Mouse (Mus musculus) midbrain, embryonic 15.5 days (tissue): Measurements from ENCODE around the gene Pde10a. TPM values are rescaled to one million over a fixed set of nuclear protein-coding genes. Genes with fewer than 3 reads are reported as not detected.

Source experiments
- ATAC-seq: fragments of 200-750 bp; cut with Nextera tagmentation; replicated peaks from 2 replicates; pipeline ENCODE4 v1.8.0; 2017; ENCODE audit warnings: moderate TSS enrichment
- H3K27ac ChIP-seq: fragments of 300-500 bp; sonication (generic); 2 replicates; pipeline ENCODE4 v1.5.1; 2015; ENCODE audit warnings: mild to moderate bottlenecking, inconsistent platforms
- H3K27me3 ChIP-seq: fragments of 300-500 bp; sonication (generic); replicated peaks from 2 replicates; pipeline ENCODE4 v1.6.1; 2015; ENCODE audit warnings: inconsistent platforms
- H3K36me3 ChIP-seq: fragments of 300-500 bp; sonication (generic); replicated peaks from 2 replicates; pipeline ENCODE4 v1.6.1; 2015; ENCODE audit warnings: inconsistent platforms
- H3K4me1 ChIP-seq: fragments of 300-500 bp; sonication (generic); 2 replicates; pipeline ENCODE4 v1.6.1; 2015; ENCODE audit warnings: inconsistent platforms
- H3K4me2 ChIP-seq: fragments of 300-500 bp; sonication (generic); 2 replicates; pipeline ENCODE4 v1.6.1; 2015; ENCODE audit warnings: inconsistent platforms, mild to moderate bottlenecking, moderate library complexity
- H3K4me3 ChIP-seq: fragments of 300-500 bp; sonication (generic); 2 replicates; pipeline ENCODE4 v1.5.1; 2015; ENCODE audit warnings: mild to moderate bottlenecking, inconsistent platforms
- H3K9ac ChIP-seq: fragments of 300-500 bp; sonication (generic); 2 replicates; pipeline ENCODE4 v1.6.1; 2015; ENCODE audit warnings: mild to moderate bottlenecking, inconsistent platforms
- H3K9me3 ChIP-seq: fragments of 300-500 bp; sonication (generic); 2 replicates; pipeline ENCODE4 v1.6.1; 2016; ENCODE audit warnings: inconsistent platforms
- WGBS: fragments of 180-500 bp; shearing (Covaris S2); methylation state at CpG from one replicate; pipeline ENCODE4 v1.1.7; 2015; ENCODE audit warnings: mixed read lengths; 5-methylcytosine and 5-hydroxymethylcytosine counted together
- polyA plus RNA-seq: library from polyadenylated mRNA; unstranded; fragments of >200 nt; fragmentation: Nextera tagmentation; extraction: Ambion mirVana; gene quantifications from 2 replicates; pipeline ENCODE4 v1.2.1, GENCODE M21; 2015

Pde10a gene
- polyA plus RNA-seq, 1 experiment from 2014 or later: 17.3 TPM

- WGBS: 77% methylated on average over 1 of the region's 1 CpGs
- Histone ChIP-seq H3K4me3 (no peak overlapping the region), H3K4me2 (no peak overlapping the region), H3K27me3 (no peaks in the 10 kb centered on the region), H3K9ac (no peak overlapping the region), H3K9me3 (no peaks in the 10 kb centered on the region), H3K36me3 (no peaks in the 10 kb centered on the region), H3K4me1 (no peaks in the 10 kb centered on the region), H3K27ac (no peak overlapping the region)
- ATAC-seq: no peak
Observed at GRCm38 (mm10) chr17:8878056-8878455, 352.9 kb downstream of the Pde10a start.

- H3K4me3 ChIP-seq: no peak overlapping the region
- no peaks in the 10 kb centered on the region for H3K9me3 ChIP-seq
- no peak overlapping the region for H3K9ac ChIP-seq
- no peak overlapping the region for H3K27ac ChIP-seq
- peaks cover 20% of the 10 kb centered on the region for H3K4me1 ChIP-seq
- no peak overlapping the region for H3K4me2 ChIP-seq
- no peak for ATAC-seq
- H3K36me3 ChIP-seq: no peaks in the 10 kb centered on the region
- no peaks in the 10 kb centered on the region for H3K27me3 ChIP-seq
- 92% methylated on average over 6 of the region's 6 CpGs for WGBS
Observed at GRCm38 (mm10) chr17:8881711-8882110, 356.5 kb downstream of the Pde10a start.

- no peak overlapping the region for H3K9ac ChIP-seq
- H3K36me3 ChIP-seq: no peaks in the 10 kb centered on the region
- H3K4me2 ChIP-seq: no peak overlapping the region
- no peaks in the 10 kb centered on the region for H3K9me3 ChIP-seq
- H3K4me3 ChIP-seq: no peak overlapping the region
- no peak for ATAC-seq
- H3K27me3 ChIP-seq: no peaks in the 10 kb centered on the region
- peaks cover 32% of the 10 kb centered on the region for H3K4me1 ChIP-seq
- no peak overlapping the region for H3K27ac ChIP-seq
- 45% methylated on average over 5 of the region's 5 CpGs for WGBS
Observed at GRCm38 (mm10) chr17:8884691-8885090, 359.5 kb downstream of the Pde10a start.

- Histone ChIP-seq H3K9me3 (no peaks in the 10 kb centered on the region), H3K36me3 (no peaks in the 10 kb centered on the region), H3K9ac (no peak overlapping the region), H3K4me2 (no peak overlapping the region), H3K27ac (no peak overlapping the region), H3K4me3 (no peak overlapping the region), H3K27me3 (no peaks in the 10 kb centered on the region), H3K4me1 (peaks cover 32% of the 10 kb centered on the region)
- WGBS: 56% methylated on average over 6 of the region's 6 CpGs
- no peak for ATAC-seq
Observed at GRCm38 (mm10) chr17:8885830-8886229, 360.7 kb downstream of the Pde10a start.

- no peak for ATAC-seq
Observed at GRCm38 (mm10) chr17:8888105-8888504, 362.9 kb downstream of the Pde10a start.

GRCm38 (mm10) chr17:8888639-8889038 is 363.5 kb downstream of the Pde10a start:
- Histone ChIP-seq H3K4me1 (peaks cover 40% of the 10 kb centered on the region), H3K9me3 (no peaks in the 10 kb centered on the region), H3K4me2 (no peak overlapping the region), H3K27me3 (no peaks in the 10 kb centered on the region), H3K9ac (no peak overlapping the region), H3K4me3 (no peak overlapping the region), H3K36me3 (no peaks in the 10 kb centered on the region), H3K27ac (no peak overlapping the region)
- no peak for ATAC-seq
- WGBS: 79% methylated on average over 5 of the region's 5 CpGs

More at GRCm38 (mm10) chr17:8888105-8888504, 362.9 kb downstream of the Pde10a start:
- Histone ChIP-seq H3K9ac (no peak overlapping the region), H3K4me2 (no peak overlapping the region), H3K4me3 (no peak overlapping the region), H3K36me3 (no peaks in the 10 kb centered on the region), H3K4me1 (peaks cover 36% of the 10 kb centered on the region), H3K27ac (peak overlapping the region; percentile 9; the same call in 1 of the 2 replicates), H3K27me3 (no peaks in the 10 kb centered on the region), H3K9me3 (no peaks in the 10 kb centered on the region)
- WGBS: 74% methylated on average over 9 of the region's 9 CpGs

GRCm38 (mm10) chr17:8892193-8892985 is 367.2 kb downstream of the Pde10a start:
- Histone ChIP-seq H3K27me3 (no peaks in the 10 kb centered on the region), H3K27ac (no peak overlapping the region), H3K9me3 (no peaks in the 10 kb centered on the region), H3K9ac (no peak overlapping the region), H3K4me1 (peaks cover 17% of the 10 kb centered on the region), H3K36me3 (no peaks in the 10 kb centered on the region), H3K4me3 (no peak overlapping the region), H3K4me2 (no peak overlapping the region)
- WGBS: 76% methylated on average over 13 of the region's 13 CpGs
- no peak for ATAC-seq

GRCm38 (mm10) chr17:8895991-8896390 is 370.8 kb downstream of the Pde10a start:
- H3K4me3 ChIP-seq: no peak overlapping the region
- no peak overlapping the region for H3K9ac ChIP-seq

GRCm38 (mm10) chr17:8897749-8898148 is 372.6 kb downstream of the Pde10a start:
- Histone ChIP-seq H3K9me3 (no peaks in the 10 kb centered on the region), H3K36me3 (no peaks in the 10 kb centered on the region), H3K27ac (no peak overlapping the region), H3K4me2 (no peak overlapping the region), H3K27me3 (no peaks in the 10 kb centered on the region), H3K9ac (no peak overlapping the region), H3K4me1 (0 out of 2 replicates have a peak, but pooled peaks cover 8% of the 10 kb centered on the region), H3K4me3 (no peak overlapping the region)
- no peak for ATAC-seq
- 75% methylated on average over 10 of the region's 10 CpGs for WGBS

More at GRCm38 (mm10) chr17:8895991-8896390, 370.8 kb downstream of the Pde10a start:
- 0 out of 2 replicates have a peak, but pooled peaks cover 8% of the 10 kb centered on the region for H3K4me1 ChIP-seq
- no peak overlapping the region for H3K4me2 ChIP-seq
- no peak for ATAC-seq
- no peaks in the 10 kb centered on the region for H3K36me3 ChIP-seq
- no peak overlapping the region for H3K27ac ChIP-seq
- WGBS: 71% methylated on average over 14 of the region's 14 CpGs
- no peaks in the 10 kb centered on the region for H3K27me3 ChIP-seq
- no peaks in the 10 kb centered on the region for H3K9me3 ChIP-seq

- Histone ChIP-seq H3K9me3 (no peaks in the 10 kb centered on the region), H3K27ac (no peak overlapping the region), H3K36me3 (no peaks in the 10 kb centered on the region), H3K27me3 (no peaks in the 10 kb centered on the region), H3K4me2 (no peak overlapping the region), H3K4me1 (0 out of 2 replicates have a peak, but pooled peaks cover 4% of the 10 kb centered on the region), H3K4me3 (no peak overlapping the region), H3K9ac (no peak overlapping the region)
- WGBS: 85% methylated on average over 8 of the region's 8 CpGs
- ATAC-seq: no peak
Observed at GRCm38 (mm10) chr17:8898221-8898620, 373.0 kb downstream of the Pde10a start.

GRCm38 (mm10) chr17:8899212-8899611 is 374.0 kb downstream of the Pde10a start:
- Histone ChIP-seq H3K4me3 (no peak overlapping the region), H3K36me3 (no peaks in the 10 kb centered on the region)
- 90% methylated on average over 7 of the region's 7 CpGs for whole genome bisulfite sequencing

GRCm38 (mm10) chr17:8903555-8904283 is 378.5 kb downstream of the Pde10a start:
- no peak for ATAC-seq
- Histone ChIP-seq H3K9ac (no peak overlapping the region), H3K4me1 (peaks cover 4% of the 10 kb centered on the region; the same call in 1 of the 2 replicates), H3K9me3 (no peaks in the 10 kb centered on the region), H3K36me3 (no peaks in the 10 kb centered on the region), H3K27ac (no peak overlapping the region), H3K4me2 (no peak overlapping the region), H3K4me3 (no peak overlapping the region), H3K27me3 (no peaks in the 10 kb centered on the region)
- WGBS: 87% methylated on average over 5 of the region's 5 CpGs

More at GRCm38 (mm10) chr17:8899212-8899611, 374.0 kb downstream of the Pde10a start:
- no peak overlapping the region for H3K9ac ChIP-seq
- no peak overlapping the region for H3K27ac ChIP-seq
- H3K4me2 ChIP-seq: no peak overlapping the region
- no peak for ATAC-seq
- no peaks in the 10 kb centered on the region for H3K4me1 ChIP-seq
- H3K9me3 ChIP-seq: no peaks in the 10 kb centered on the region
- H3K27me3 ChIP-seq: no peaks in the 10 kb centered on the region
